Mouse (Mus musculus): ENCODE measurements around the gene Nxnl1. TPM values are rescaled to one million over a fixed set of nuclear protein-coding genes. Genes with fewer than 3 reads are reported as not detected.
A peak's percentile ranks its signal among the peaks of the same experiment; 100 is the strongest.

Gene Nxnl1
- polyA plus RNA-seq, 1 experiment = not detected

DNA sequence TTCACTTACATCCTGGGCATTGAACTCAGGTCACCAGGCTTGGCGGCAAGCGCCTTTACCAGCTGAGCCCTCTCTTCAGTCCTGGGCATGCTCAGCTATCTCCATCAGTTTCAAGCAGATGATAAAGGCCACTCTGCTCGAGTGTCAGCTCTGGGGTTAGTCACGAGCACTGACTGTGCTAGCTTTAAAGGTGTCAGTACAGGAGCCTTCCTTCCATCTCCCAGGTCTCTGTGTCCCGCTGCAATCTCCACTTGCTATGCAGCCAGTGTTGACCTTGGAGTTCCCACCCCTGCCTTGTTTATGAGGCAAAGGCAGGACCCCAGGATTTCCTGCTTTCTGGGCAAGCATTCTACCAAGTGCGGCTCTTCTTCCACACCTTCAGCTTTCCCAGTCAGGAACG lies 1.2 kb upstream of the Nxnl1 start:
- DNase-seq (ENCODE audit: low read depth in 1 of 2, low spot score in 2 of 2) = no peak
- Histone ChIP-seq H3K36me3 (ENCODE audit: control insufficient read depth, insufficient read depth, low read length) (no peaks in the 10 kb centered on the region), H3K27me3 (ENCODE audit: control insufficient read depth, insufficient read depth, low read length) (no peaks in the 10 kb centered on the region), H3K4me1 (ENCODE audit: control insufficient read depth, insufficient read depth, insufficient read length) (peaks cover 5% of the 10 kb centered on the region), H3K27ac (ENCODE audit: insufficient read depth, low read length) (no peak overlapping the region), H3K4me3 (ENCODE audit: extremely low read depth, insufficient read depth, insufficient read length) (no peak overlapping the region)
- no peak for TF ChIP-seq CTCF (IDR thresholded peaks at IDR 0.05; ENCODE audit: extremely low read depth, insufficient read depth, insufficient read length, insufficient replicate concordance)
- no peak for TF ChIP-seq POLR2A (IDR thresholded peaks at IDR 0.05; ENCODE audit: low read depth, low read length)
- WGBS = 82% methylated on average over 7 of the region's 7 CpGs

DNA sequence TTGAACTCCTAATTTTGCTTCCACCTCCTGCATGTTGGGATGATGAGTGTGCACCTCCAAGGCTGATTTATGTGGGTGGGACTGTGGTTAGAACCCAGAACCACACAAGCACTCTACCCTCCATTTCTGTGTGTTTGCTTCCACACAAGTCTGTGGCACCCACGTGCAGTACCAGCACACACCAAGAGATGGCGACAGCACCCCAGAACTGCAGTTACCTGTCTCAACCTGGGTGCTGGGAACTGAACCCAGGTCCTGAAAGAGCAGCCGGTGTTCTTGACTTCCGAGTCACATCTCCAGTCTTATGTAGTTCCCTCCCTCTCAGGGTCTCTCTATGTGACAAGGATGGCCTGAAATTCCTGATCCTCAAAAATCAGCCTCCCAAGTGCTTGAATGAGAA lies 2.4 kb downstream of the Nxnl1 start:
- H3K27ac ChIP-seq (ENCODE audit: insufficient read depth, low read length) = no peak overlapping the region
- H3K27me3 ChIP-seq (ENCODE audit: control insufficient read depth, insufficient read depth, low read length) = no peaks in the 10 kb centered on the region
- H3K4me1 ChIP-seq (ENCODE audit: control insufficient read depth, insufficient read depth, insufficient read length) = peaks cover 4% of the 10 kb centered on the region
- H3K36me3 ChIP-seq (ENCODE audit: control insufficient read depth, insufficient read depth, low read length) = no peaks in the 10 kb centered on the region
- H3K4me3 ChIP-seq (ENCODE audit: extremely low read depth, insufficient read depth, insufficient read length) = no peak overlapping the region
- WGBS = 91% methylated on average over 4 of the region's 4 CpGs
- TF ChIP-seq POLR2A (IDR thresholded peaks at IDR 0.05; ENCODE audit: low read depth, low read length) (no peak), CTCF (IDR thresholded peaks at IDR 0.05; ENCODE audit: extremely low read depth, insufficient read depth, insufficient read length, insufficient replicate concordance) (no peak)
- DNase-seq (ENCODE audit: low read depth in 1 of 2, low spot score in 2 of 2) = no peak

DNA sequence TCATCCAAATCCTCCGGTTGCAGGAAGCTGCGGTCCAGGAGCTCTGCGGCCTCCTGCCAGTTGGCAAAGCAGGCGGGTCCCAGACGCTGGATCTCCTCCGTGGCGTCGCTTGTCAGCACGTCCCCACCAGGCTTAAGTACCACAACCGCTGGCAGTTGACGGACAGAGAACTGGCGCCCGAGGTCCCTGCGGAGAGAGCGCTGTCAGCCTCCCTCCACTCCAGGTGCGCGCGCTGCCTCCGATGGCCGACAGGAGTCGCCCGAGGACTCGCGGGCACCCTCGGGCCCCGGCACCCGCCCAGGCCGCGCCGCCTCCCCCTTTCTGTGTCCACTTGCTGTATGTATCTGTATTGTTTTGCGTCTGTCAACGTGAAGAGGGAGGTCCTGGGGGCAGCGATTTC lies 3.6 kb downstream of the Nxnl1 start:
- TF ChIP-seq CTCF (IDR thresholded peaks at IDR 0.05; ENCODE audit: extremely low read depth, insufficient read depth, insufficient read length, insufficient replicate concordance) (peak; percentile 89), POLR2A (IDR thresholded peaks at IDR 0.05; ENCODE audit: low read depth, low read length) (no peak)
- Histone ChIP-seq H3K4me3 (ENCODE audit: extremely low read depth, insufficient read depth, insufficient read length) (no peak overlapping the region; the same call in 1 of the 2 replicates), H3K27me3 (ENCODE audit: control insufficient read depth, insufficient read depth, low read length) (no peaks in the 10 kb centered on the region)

DNA sequence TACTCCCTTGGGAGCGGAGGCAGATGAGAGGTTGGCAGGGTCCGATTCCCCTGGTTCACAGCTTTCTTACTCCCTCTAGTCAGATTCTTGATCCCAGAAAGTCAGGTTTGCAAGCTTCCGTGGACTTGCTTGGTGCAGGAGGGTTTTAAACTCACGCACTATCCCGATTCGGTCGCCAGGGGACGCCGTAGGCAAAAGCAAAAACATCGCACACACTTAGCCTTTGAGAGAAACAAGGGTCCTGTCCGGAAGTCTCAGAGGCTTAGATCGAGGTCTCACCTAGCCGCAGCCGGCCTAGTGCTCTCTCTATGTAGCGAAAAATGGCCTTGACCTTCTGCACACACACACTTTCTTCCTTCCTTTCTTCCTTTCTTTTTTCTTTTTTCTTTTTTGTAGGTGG lies 5.0 kb downstream of the Nxnl1 start:
- Histone ChIP-seq H3K4me3 (ENCODE audit: extremely low read depth, insufficient read depth, insufficient read length) (no peak overlapping the region), H3K27ac (ENCODE audit: insufficient read depth, low read length) (no peak overlapping the region), H3K27me3 (ENCODE audit: control insufficient read depth, insufficient read depth, low read length) (no peaks in the 10 kb centered on the region), H3K4me1 (ENCODE audit: control insufficient read depth, insufficient read depth, insufficient read length) (peaks cover 11% of the 10 kb centered on the region), H3K36me3 (ENCODE audit: control insufficient read depth, insufficient read depth, low read length) (no peaks in the 10 kb centered on the region)
- 5% methylated on average over 15 of the region's 15 CpGs for WGBS
- DNase-seq (ENCODE audit: low read depth in 1 of 2, low spot score in 2 of 2) = peak; percentile 58 to 72
- TF ChIP-seq CTCF (IDR thresholded peaks at IDR 0.05; ENCODE audit: extremely low read depth, insufficient read depth, insufficient read length, insufficient replicate concordance) (peak; percentile 94; the same call in 1 of the 2 replicates), POLR2A (IDR thresholded peaks at IDR 0.05; ENCODE audit: low read depth, low read length) (no peak)

More for the DNA sequence above, 3.6 kb downstream of the Nxnl1 start:
- no peaks in the 10 kb centered on the region for H3K36me3 ChIP-seq (ENCODE audit: control insufficient read depth, insufficient read depth, low read length)
- H3K27ac ChIP-seq (ENCODE audit: insufficient read depth, low read length) = no peak overlapping the region
- peak; percentile 38 to 81 for DNase-seq (ENCODE audit: low read depth in 1 of 2, low spot score in 2 of 2)
- H3K4me1 ChIP-seq (ENCODE audit: control insufficient read depth, insufficient read depth, insufficient read length) = peaks cover 11% of the 10 kb centered on the region
- 1% methylated on average over 33 of the region's 33 CpGs for WGBS

DNA sequence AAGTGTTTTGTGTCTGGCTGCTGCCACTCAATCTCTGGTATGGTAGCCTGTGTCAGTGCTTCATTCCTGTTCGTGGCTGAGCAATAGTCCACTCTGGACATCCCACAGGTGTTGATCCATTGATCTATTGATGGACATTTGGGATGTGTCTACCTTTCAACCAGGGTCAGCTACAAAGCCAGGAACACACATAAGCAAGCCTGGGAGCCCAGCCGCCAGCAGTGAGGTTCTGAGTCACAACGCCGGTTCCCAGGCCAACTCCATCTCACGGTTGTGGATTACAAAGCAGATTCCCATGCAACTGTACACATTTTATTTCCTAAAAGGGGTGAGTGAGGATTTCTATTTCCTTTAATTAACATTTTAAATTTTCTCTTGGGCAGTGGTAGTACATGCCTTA lies 5.6 kb downstream of the Nxnl1 start:
- TF ChIP-seq CTCF (IDR thresholded peaks at IDR 0.05; ENCODE audit: extremely low read depth, insufficient read depth, insufficient read length, insufficient replicate concordance) (no peak), POLR2A (IDR thresholded peaks at IDR 0.05; ENCODE audit: low read depth, low read length) (no peak)
- no peaks in the 10 kb centered on the region for H3K36me3 ChIP-seq (ENCODE audit: control insufficient read depth, insufficient read depth, low read length)
- 93% methylated on average over 5 of the region's 5 CpGs for WGBS

DNA sequence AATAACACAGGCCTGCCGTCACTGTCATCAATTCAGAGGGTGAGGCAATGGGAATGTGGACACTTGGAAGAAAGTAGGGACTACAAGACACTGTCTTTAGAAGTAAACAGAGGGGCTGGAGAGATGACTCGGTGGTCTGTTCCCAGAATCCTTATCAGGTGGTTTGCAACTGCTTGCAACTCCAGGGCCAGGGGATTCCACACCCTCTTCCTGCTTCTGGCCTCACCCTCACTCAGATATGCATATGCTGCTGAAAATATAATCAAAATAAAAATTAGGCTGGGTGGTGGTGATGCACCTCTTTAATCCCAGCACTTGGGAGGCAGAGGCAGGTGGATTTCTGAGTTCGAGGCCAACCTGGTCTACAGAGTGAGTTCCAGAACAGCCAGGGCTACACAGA lies 6.3 kb downstream of the Nxnl1 start:
- H3K36me3 ChIP-seq (ENCODE audit: control insufficient read depth, insufficient read depth, low read length) = no peaks in the 10 kb centered on the region
- 81% methylated on average over 3 of the region's 3 CpGs for WGBS
- no peaks in the 10 kb centered on the region for H3K27me3 ChIP-seq (ENCODE audit: control insufficient read depth, insufficient read depth, low read length)
- H3K4me1 ChIP-seq (ENCODE audit: control insufficient read depth, insufficient read depth, insufficient read length) = peaks cover 11% of the 10 kb centered on the region
- H3K4me3 ChIP-seq (ENCODE audit: extremely low read depth, insufficient read depth, insufficient read length) = no peak overlapping the region
- TF ChIP-seq POLR2A (IDR thresholded peaks at IDR 0.05; ENCODE audit: low read depth, low read length) = no peak
- TF ChIP-seq CTCF (IDR thresholded peaks at IDR 0.05; ENCODE audit: extremely low read depth, insufficient read depth, insufficient read length, insufficient replicate concordance) = no peak
- DNase-seq (ENCODE audit: low read depth in 1 of 2, low spot score in 2 of 2) = no peak
- H3K27ac ChIP-seq (ENCODE audit: insufficient read depth, low read length) = no peak overlapping the region

More for the DNA sequence above, 5.6 kb downstream of the Nxnl1 start:
- Histone ChIP-seq H3K4me1 (ENCODE audit: control insufficient read depth, insufficient read depth, insufficient read length) (peaks cover 11% of the 10 kb centered on the region), H3K27ac (ENCODE audit: insufficient read depth, low read length) (no peak overlapping the region), H3K27me3 (ENCODE audit: control insufficient read depth, insufficient read depth, low read length) (no peaks in the 10 kb centered on the region), H3K4me3 (ENCODE audit: extremely low read depth, insufficient read depth, insufficient read length) (no peak overlapping the region)
- DNase-seq (ENCODE audit: low read depth in 1 of 2, low spot score in 2 of 2) = no peak

DNA sequence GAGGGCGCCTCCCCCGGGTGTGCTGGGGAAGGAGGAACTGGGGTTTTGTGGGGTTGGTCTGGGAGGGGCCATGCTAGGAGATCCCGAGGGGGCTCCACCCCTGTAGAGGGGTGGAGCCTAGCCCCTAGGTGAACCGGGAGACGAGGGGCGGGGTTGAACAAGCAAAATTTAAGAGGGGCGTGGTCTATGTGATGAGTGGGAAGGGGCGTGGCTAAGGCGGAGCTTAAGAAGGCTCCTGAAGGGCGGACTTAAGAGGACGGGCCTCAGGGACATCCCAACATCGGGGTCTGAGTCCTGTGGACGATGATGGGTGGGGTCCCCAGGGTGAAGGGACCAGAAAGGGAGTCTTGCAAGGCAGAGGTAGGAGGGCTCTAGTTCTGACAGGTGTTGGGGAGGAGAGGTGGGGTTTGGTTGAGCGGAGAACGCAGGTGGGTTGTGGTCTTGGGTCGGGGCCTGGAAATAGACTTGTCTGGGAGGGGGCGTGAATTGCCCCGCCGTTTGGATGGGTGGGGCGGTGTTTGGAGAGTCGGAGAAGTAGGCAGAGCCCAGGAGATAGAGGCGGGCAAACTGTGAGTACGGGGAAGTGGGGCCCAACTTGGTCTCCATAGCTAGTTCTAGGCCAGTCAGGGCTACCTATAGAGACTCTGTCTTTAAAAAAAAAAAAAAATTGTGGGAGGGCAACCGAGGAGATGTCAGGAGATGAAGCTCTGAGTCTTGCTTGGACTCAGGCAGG lies 7.3 kb downstream of the Nxnl1 start:
- Histone ChIP-seq H3K4me3 (ENCODE audit: extremely low read depth, insufficient read depth, insufficient read length) (peak overlapping the region; percentile 58; the same call in 1 of the 2 replicates), H3K27me3 (ENCODE audit: control insufficient read depth, insufficient read depth, low read length) (no peaks in the 10 kb centered on the region), H3K4me1 (ENCODE audit: control insufficient read depth, insufficient read depth, insufficient read length) (peaks cover 11% of the 10 kb centered on the region), H3K27ac (ENCODE audit: insufficient read depth, low read length) (0 out of 2 replicates have a peak overlapping the region, but pooled peaks have one; percentile 29), H3K36me3 (ENCODE audit: control insufficient read depth, insufficient read depth, low read length) (no peaks in the 10 kb centered on the region)
- WGBS = 5% methylated on average over 24 of the region's 24 CpGs
- TF ChIP-seq CTCF (IDR thresholded peaks at IDR 0.05; ENCODE audit: extremely low read depth, insufficient read depth, insufficient read length, insufficient replicate concordance) = 0 out of 2 replicates have a peak, but pooled peaks have one; percentile 10
- no peak for TF ChIP-seq POLR2A (IDR thresholded peaks at IDR 0.05; ENCODE audit: low read depth, low read length)
- DNase-seq (ENCODE audit: low read depth in 1 of 2, low spot score in 2 of 2) = peak; percentile 53 to 66
